Mouse (Mus musculus) spleen, postnatal 4 days (tissue): ENCODE results near the gene Ikzf1.

ENCODE experiments used
- DNase-seq, 2 experiments: peaks; one replicate each; pipeline ENCODE4 v3.0.0; 2022; ENCODE audit warnings: low spot score in 2 of 2

The Ikzf1 gene

DNA sequence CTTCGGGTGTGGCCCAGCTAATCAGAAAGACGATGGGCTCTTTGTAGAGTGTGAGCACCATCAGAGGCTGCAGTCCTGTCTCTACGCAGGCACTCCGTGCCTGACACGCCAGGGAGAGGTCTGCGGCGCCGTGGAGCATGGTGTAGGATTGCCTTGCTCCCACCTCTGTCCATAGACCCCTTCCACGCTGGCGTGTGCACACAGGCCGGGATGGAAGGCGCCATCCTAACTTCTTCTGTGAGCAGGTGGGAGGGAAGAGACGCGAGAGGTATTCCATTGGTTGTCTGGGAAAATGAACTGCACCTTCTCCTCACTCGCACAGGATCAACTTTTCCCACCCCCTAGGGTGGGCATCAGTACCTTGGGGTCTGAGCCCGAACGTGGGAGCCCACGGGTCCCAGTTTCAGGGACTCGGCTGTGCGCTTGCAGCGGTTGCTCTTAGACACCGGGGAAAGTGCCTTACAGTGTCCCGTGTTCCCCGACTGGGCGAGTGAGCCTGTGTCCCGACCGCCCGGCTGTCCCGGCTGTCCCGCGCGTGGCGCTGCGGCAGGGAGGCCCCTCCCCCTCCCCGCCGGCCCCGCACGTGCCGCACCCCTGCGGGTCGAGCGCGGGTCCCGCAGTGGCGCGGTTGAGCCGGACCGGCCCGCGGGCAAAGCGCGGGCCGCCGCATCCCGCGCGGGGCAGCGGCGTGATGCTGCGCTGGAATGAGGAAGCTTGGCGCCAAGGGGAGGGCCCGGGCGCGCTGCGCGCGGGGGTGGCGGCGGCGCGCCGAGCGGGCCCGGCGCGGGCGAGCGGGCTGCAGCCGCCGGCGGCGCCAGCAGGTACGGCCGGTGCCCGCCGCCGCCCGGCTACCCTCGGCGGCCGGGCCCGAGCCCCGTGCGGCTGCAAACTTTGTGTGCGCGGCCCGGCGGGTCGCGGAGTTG lies at the start of gene Ikzf1:
Ikzf1 (plus strand) TSS at position 74 of the 923 bp plus-strand sequence.
- peak; percentile 63 to 84 for DNase-seq

GRCm38 (mm10) chr11:11644303-11644702 lies 40.5 kb upstream of the Ikzf1 start:
- no peak for DNase-seq

- no peak for DNase-seq
Observed at GRCm38 (mm10) chr11:11656388-11656787, 28.4 kb upstream of the Ikzf1 start.

- DNase-seq: peak in 1 of 2 experiments; percentile 44
Observed at GRCm38 (mm10) chr11:11656995-11657530, 27.7 kb upstream of the Ikzf1 start.

DNA sequence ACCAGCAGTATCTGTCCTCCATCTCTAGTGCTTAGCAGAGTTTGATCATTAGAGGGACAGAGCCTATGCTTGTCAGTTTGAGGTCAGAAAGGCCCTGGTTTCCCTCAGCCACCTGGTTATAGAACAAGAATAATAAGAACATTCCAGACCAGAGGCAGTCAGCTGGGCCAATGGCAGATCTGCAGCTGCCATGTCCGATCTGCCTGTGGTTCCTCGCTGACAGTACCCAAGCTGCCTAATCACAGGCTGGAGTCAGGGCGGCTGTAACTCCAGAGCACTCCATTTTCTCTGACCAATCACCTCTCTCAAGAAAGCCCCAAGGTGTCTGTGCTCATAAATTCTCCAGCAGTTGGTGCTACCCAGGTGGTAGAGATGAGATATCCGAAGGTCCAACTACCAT lies 27.2 kb upstream of the Ikzf1 start:
- no peak for DNase-seq

- no peak for DNase-seq
Observed at GRCm38 (mm10) chr11:11658834-11659233, 26.0 kb upstream of the Ikzf1 start.

DNA sequence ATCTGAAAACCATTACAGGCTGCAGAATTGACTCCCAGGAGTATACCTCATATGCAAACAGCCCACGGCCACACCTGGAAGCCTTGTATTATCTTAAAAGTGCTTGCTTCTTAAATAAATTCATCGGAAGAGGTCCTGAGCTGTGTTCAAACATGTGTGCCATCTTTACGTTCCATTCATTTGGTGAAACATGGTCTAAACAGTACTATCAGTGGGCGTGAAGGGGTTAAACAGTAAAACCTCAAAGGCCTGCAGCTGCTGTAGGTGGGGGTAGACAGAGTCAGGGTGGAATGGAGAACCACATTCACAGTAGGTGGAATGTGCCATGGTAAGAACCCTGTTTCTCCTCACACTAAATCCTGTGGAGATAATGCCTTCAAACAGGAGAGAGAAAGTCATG lies 24.2 kb upstream of the Ikzf1 start:
- no peak for DNase-seq

DNA sequence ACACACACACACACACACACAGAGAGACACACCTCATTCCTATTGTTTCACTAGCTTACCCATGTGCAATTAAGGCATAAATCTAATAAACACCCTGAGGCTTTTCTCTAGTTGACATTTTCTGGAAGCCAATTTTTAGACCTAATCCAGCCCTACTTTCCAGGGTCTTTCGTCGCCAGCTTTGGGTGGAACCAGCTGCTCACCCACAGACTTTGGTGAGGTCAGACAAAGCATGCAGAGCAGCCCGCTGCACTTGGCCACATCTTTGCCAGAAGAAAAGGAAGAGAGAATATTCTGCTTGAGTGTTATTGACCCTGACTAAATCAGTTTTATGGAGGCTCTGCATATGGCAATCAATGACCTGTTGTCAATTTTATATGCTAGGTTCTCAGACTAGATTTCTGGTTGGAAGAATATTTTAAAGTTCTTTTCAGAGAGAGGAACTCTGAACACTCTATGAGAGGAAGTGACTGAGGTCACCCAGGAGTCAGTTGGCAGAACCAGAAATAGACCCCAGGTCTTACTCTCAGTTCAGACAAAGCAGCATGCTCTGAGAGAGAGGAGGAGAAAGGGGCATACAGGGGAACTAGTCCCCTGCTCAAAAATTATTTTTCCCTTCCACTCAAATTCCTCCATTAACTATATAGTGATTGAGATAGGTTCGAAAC lies 17.4 kb upstream of the Ikzf1 start:
- peak in 1 of 2 experiments; percentile 52 for DNase-seq

GRCm38 (mm10) chr11:11667922-11668290 lies 16.9 kb upstream of the Ikzf1 start:
- DNase-seq: peak in 1 of 2 experiments; percentile 57

DNA sequence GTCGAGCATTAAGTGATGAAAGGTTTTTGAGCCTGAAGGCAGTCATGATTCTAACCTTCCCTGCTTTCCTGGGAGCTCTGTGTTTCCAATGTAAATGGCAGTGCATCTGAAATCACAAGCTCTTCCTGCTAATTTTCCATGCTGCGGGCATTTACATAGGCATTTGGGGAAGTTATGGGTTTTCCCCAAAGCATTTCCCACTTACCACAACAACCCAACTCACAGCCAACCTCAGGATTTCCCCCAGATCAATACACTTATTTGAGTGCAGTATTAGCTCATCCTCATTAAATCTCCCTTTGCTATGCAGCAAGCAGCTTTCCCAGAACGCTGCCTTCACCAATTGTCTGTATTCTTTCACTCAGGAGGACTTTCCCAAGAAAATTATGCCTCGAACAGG lies 11.8 kb upstream of the Ikzf1 start:
- no peak for DNase-seq

DNA sequence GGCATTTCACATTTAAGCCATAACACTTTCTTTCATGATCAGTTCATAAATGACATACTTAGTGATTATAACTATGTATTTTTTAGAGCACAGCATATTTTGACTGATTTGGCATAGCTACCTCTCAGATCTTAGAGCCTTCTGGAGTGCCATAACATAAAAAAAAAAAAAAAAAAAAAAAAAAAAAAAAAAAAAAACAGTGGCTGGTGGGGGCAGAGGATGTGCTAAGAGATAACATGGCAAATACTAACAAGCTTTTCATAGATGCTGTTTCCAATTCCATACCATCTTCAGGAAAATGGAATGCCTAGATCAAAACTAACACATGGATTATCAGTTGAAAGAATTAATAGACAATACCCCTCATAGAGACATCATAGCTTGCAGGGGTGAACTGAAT lies 9.7 kb upstream of the Ikzf1 start:
- DNase-seq: no peak

- DNase-seq: no peak
Observed at GRCm38 (mm10) chr11:11676068-11676741, 8.6 kb upstream of the Ikzf1 start.

DNA sequence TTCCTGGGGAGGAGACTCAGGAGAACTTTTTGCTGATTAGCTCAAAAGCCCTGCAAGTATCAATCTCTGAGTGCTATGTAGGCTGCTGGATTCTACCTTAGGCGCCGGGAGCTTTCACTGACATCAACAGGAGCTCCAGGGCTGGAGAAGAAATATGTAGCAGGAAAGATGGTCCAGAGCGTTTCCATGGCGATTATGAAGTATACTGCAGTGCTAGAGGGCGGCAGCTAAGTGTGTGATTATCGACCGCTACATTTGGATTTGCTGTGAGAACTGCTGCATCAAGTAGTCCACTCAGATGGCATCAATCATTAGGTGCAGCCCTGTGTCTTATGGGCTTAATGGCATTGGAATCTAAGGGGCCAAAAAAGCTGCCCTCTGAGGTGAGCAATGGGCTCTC lies 7.6 kb upstream of the Ikzf1 start:
- peak in 1 of 2 experiments; percentile 51 for DNase-seq

DNA sequence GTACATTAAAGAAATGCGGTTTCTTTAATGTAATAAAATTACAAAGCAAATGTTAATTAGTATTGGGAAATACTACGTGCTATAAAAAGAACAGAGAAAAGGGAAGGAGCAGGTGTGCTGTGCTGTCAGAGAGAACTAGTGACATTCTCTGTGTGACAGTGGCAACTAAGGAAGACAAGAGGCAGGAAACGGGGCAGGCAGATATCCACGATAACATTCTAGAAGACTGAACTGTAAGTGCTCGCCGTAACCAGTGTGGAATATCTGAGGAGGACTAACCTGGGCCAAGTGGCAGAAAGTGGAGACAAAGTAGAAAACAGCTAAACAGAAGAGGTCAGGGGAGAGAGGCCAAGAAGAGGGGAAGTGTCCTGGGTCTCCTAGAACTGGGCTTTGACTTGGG lies 5.8 kb upstream of the Ikzf1 start:
- no peak for DNase-seq

- no peak for DNase-seq
Observed at GRCm38 (mm10) chr11:11684056-11684929, 510 bp upstream of the Ikzf1 start.

- peak; percentile 85 to 92 for DNase-seq
Observed at GRCm38 (mm10) chr11:11685853-11686395, 1.1 kb downstream of the Ikzf1 start.

DNA sequence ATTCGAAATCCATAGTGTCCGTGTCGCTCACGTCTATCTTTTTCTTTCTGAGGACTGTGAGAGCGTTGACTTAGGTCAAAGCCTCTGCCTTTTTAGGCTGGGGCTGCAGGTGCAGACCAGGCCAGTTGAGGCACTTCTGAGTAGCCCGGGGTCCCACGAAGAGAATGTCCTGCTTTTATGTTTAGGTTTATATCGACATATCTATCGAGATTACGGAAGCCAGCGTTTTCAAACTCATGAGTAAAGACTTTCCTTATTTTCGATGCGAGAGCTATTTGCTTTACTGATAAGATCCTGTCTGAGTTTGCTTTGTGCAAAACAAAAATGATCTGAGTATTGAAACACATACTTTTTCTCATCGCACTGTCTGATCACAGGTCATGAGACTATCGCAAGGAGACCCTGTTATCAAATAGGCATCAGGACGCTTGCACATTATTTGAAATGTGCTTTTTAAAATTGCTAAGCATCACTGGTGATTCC lies 1.8 kb downstream of the Ikzf1 start:
- DNase-seq: peak; percentile 51 to 76

DNA sequence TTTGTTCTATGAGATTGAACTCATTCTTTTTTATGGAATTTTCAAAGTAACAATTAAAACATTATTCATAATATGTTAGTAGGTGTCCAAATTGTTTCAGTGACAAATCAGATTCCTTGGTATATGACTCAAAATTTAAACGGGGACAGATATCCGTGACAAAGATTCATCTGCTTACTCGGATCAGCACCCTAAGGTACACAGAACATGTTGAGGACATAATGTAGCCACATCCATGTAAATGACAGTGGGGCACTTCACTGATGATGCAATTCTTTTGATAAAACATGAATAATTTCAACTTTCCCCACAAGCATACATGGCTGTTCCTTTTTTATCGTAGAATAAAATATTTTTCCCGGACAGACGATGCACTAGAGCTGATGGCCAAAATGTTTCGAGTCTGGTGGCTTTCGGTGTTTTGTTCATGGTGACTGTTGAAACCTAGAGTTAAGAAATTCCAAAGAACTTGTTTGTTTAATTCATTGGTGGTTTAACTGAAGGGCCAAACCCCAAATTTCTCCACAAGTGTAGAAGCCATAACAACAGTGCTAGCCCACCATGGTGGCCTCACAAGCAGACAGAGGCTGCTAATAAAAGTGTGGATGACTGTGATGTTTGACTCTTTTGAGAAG lies 2.9 kb downstream of the Ikzf1 start:
- DNase-seq: no peak

DNA sequence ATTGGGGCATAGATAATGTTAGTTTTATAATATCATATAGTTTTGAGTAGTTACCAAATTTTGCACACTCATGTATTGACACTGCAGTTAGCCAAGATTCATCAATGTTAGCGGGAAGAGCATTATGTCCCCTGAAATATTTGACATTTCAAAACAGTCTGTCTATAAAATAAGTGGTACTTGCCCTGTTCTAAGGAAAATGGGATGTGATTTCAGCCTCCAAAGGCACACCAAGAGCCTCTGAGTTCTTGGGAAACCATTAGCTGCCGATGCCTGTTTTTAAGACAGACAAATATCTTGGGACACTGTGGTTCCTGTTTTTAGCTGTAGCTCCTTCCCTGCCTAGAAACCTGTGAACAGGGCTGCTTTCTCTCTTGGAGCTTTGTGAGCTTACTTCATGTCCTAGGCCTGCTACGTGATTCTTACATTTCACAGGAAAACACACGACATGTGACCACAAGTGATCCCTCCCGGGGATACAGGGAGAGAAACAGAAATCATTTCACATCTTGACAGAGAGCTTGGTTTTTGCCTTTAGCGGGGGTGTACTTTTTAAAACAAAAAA lies 4.0 kb downstream of the Ikzf1 start:
- no peak for DNase-seq

GRCm38 (mm10) chr11:11689701-11690058 lies 4.9 kb downstream of the Ikzf1 start:
- DNase-seq: no peak
